Comparison of ENCODE assay signal across 8 mouse cellular contexts in genomic region chr13:46517211-46517685, GRCm38 (mm10). TPM values are rescaled to one million over a fixed set of nuclear protein-coding genes. Genes with fewer than 3 reads are reported as not detected.
DNase-seq lines count a peak whose midpoint lies in the region; ATAC-seq lines count a peak whose summit lies in the region.

No protein-coding gene starts in this region.

- no peak for ATAC-seq in megakaryocyte progenitor cell, adult 5-6 weeks (replicated peaks; ENCODE audit: poor library complexity)

- peak; percentile 17 to 20 for DNase-seq in kidney, postnatal 4 days
- no peak for DNase-seq in kidney, adult 8-10 months
- peak; percentile 27 for DNase-seq in gastrocnemius, postnatal 10 days
- peak; percentile 90 for DNase-seq in layer of hippocampus, adult 9-11 months
- peak; percentile 47 for DNase-seq in skeletal muscle tissue, adult 2 months (ENCODE audit: low read depth, low spot score)
- DNase-seq in testis, postnatal 14 days (ENCODE audit: low spot score), result no peak
- no peak for DNase-seq in lung, adult 18-20 months

RNA-seq across cellular contexts. Expression of gene Cap2, which starts 15.6 kb away (rescaled TPM):
- total RNA-seq in gastrocnemius, postnatal 10 days (2021), result 100 to 1,000 TPM; 266 TPM
- total RNA-seq in megakaryocyte progenitor cell, adult 5-6 weeks (2015), result 0.20 and 0.39 TPM in 2 replicates
- total RNA-seq in megakaryocyte progenitor cell, adult 5-6 weeks (2017), result 0.14 TPM in 1 of 2 replicates, not detected in the other

Comparison
In these comparisons a context has a peak if more than half of its experiments do, and no peak if none do; other contexts are left out.
1. DNase-seq: peak in kidney, postnatal 4 days (2 of 2), gastrocnemius, postnatal 10 days (single experiment), layer of hippocampus, adult 9-11 months (single experiment) and skeletal muscle tissue, adult 2 months (single experiment); none in kidney, adult 8-10 months (0 of 2), testis, postnatal 14 days (single experiment) and lung, adult 18-20 months (0 of 2).
2. RNA of gene Cap2, which starts 15.6 kb away (total RNA-seq): 266 TPM in gastrocnemius, postnatal 10 days; 0.14 to 0.39 TPM in megakaryocyte progenitor cell, adult 5-6 weeks; every median in the first group is over 100 times any median in the second.